Mouse (Mus musculus) erythroblast, embryonic 14.5 days (primary cell): ENCODE measurements around the gene Fxyd5.

Experiments used
- GATA1 ChIP-seq: IDR thresholded peaks from 2 replicates; pipeline ENCODE4 v1.6.1; 2012; ENCODE audit warnings: low read length, inconsistent platforms, mixed read lengths
- TAL1 ChIP-seq: IDR thresholded peaks from 3 replicates; pipeline ENCODE4 v1.6.1; 2012; ENCODE audit warnings: low read length, inconsistent platforms, mixed read lengths

- no peak for TF ChIP-seq GATA1
- no peak for TF ChIP-seq TAL1
Observed at GRCm38 (mm10) chr7:31057071-31057470, 14.8 kb upstream of the Fxyd5 start, which contains the start of gene Fxyd1.
